In the genomic region with DNA sequence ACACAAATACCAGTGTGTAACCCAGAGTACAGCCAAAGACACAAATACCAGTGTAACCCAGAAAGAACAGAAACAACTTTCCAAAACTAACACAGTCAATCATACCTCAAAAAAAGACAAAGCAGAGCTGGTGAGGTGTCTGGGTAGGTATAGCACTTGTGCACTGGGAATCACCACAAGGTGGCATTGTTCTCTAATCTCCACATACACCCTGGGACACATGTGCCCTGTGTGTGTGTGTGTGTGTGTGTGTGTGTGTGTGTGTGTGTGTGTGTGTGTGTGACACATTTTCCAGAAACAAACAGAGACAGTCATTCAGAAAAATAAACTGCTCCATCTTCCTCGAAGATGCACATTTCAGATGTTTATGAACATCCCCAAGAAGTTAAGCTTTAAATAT, we compare ENCODE assay signal across 10 mouse cellular contexts. TPM values are rescaled to one million over a fixed set of nuclear protein-coding genes. Genes with fewer than 3 reads are reported as not detected.
DNase-seq lines count a peak whose midpoint lies in the region; ATAC-seq lines count a peak whose summit lies in the region.
"Had no signal": no experiment of that assay in that cellular context is flagged by ENCODE, and none has a peak within 500 bp of the region (broad histone marks: within the 10 kb centered on the region; RNA-seq: fewer than 3 reads in every experiment).

No protein-coding gene starts in this region.

- H3K4me1 ChIP-seq in hindbrain, embryonic 11.5 days (replicated peaks; ENCODE audit: control insufficient read depth, insufficient read depth, low read length), result no peaks in the 10 kb centered on the region
- no peaks in the 10 kb centered on the region for H3K4me1 ChIP-seq in hindbrain, embryonic 14.5 days (replicated peaks; ENCODE audit: control insufficient read depth, insufficient read depth, low read length)
- no peaks in the 10 kb centered on the region for H3K4me1 ChIP-seq in heart, embryonic 10.5 days

- intact Hi-C loops in left cerebral cortex, postnatal 25 days (cut with DNase I), result no loop called here

- no peak overlapping the region for H3K4me2 ChIP-seq in hindbrain, embryonic 11.5 days (replicated peaks; ENCODE audit: low read depth, low read length)
- no peak overlapping the region for H3K4me2 ChIP-seq in hindbrain, embryonic 14.5 days (replicated peaks)

- H3K9ac ChIP-seq in hindbrain, embryonic 11.5 days (ENCODE audit: low read depth, low read length), result no peak overlapping the region
- H3K9ac ChIP-seq in hindbrain, embryonic 14.5 days, result no peak overlapping the region

- peak; percentile 20 for DNase-seq in hindbrain, embryonic 11.5 days (ENCODE audit: low spot score)
- DNase-seq in hindbrain, embryonic 14.5 days (ENCODE audit: low spot score), result no peak
- peak; percentile 82 for DNase-seq in CD4-positive helper T cell, adult 2 months (ENCODE audit: low read depth, low spot score)
- no peak for DNase-seq in frontal cortex, postnatal 36 days (ENCODE audit: low spot score in 2 of 2)
- no peak for DNase-seq in heart, embryonic 10.5 days (ENCODE audit: low spot score)
- DNase-seq in left cerebral cortex, postnatal 25 days (ENCODE audit: low spot score in 2 of 2), result no peak

- no peaks in the 10 kb centered on the region for H3K9me3 ChIP-seq in hindbrain, embryonic 11.5 days (ENCODE audit: control insufficient read depth, low read length)
- H3K9me3 ChIP-seq in hindbrain, embryonic 14.5 days (ENCODE audit: control insufficient read depth, low read length), result no peaks in the 10 kb centered on the region
- H3K9me3 ChIP-seq in heart, embryonic 10.5 days, result no peaks in the 10 kb centered on the region
- H3K9me3 ChIP-seq: megakaryocyte, embryonic 14.5 days had no signal

- no peak overlapping the region for H3K4me3 ChIP-seq in hindbrain, embryonic 11.5 days (ENCODE audit: low read depth, low read length)
- H3K4me3 ChIP-seq in hindbrain, embryonic 14.5 days (replicated peaks; ENCODE audit: low read length), result no peak overlapping the region
- no peak overlapping the region for H3K4me3 ChIP-seq in heart, embryonic 10.5 days
- H3K4me3 ChIP-seq: megakaryocyte, embryonic 14.5 days had no signal

- ATAC-seq in hindbrain, embryonic 11.5 days (ENCODE audit: low FRiP score), result no peak
- no peak for ATAC-seq in hindbrain, embryonic 14.5 days (ENCODE audit: low FRiP score)
- ATAC-seq in common myeloid progenitor, adult 5-6 weeks (replicated peaks; ENCODE audit: low read depth, poor library complexity, severe bottlenecking), result peak; percentile 78
- peak; percentile 72 for ATAC-seq in megakaryocyte, adult 5-6 weeks (ENCODE audit: poor library complexity, severe bottlenecking)

- no peaks in the 10 kb centered on the region for H3K36me3 ChIP-seq in hindbrain, embryonic 11.5 days (ENCODE audit: control insufficient read depth, insufficient read depth, low read length)
- H3K36me3 ChIP-seq in hindbrain, embryonic 14.5 days (replicated peaks; ENCODE audit: control insufficient read depth, insufficient read depth), result no peaks in the 10 kb centered on the region
- no peaks in the 10 kb centered on the region for H3K36me3 ChIP-seq in heart, embryonic 10.5 days

- no peak overlapping the region for H3K27ac ChIP-seq in hindbrain, embryonic 11.5 days (ENCODE audit: low read depth, low read length)
- H3K27ac ChIP-seq in hindbrain, embryonic 14.5 days, result no peak overlapping the region
- H3K27ac ChIP-seq in heart, embryonic 10.5 days, result no peak overlapping the region

- H3K27me3 ChIP-seq in hindbrain, embryonic 11.5 days (ENCODE audit: control insufficient read depth, insufficient read depth, low read length), result no peaks in the 10 kb centered on the region
- H3K27me3 ChIP-seq in hindbrain, embryonic 14.5 days (ENCODE audit: control insufficient read depth, insufficient read depth, low read length), result no peaks in the 10 kb centered on the region
- no peaks in the 10 kb centered on the region for H3K27me3 ChIP-seq in heart, embryonic 10.5 days (ENCODE audit: insufficient read depth, poor library complexity, severe bottlenecking)
- H3K27me3 ChIP-seq: megakaryocyte, embryonic 14.5 days had no signal

- WGBS in hindbrain, embryonic 11.5 days, result 68% methylated on average over 1 of the region's 1 CpGs
- 78% methylated on average over 1 of the region's 1 CpGs for WGBS in hindbrain, embryonic 14.5 days
- 57% methylated on average over 1 of the region's 1 CpGs for WGBS in heart, embryonic 10.5 days

RNA-seq across cellular contexts. Expression of gene Tespa1, which starts 9.1 kb away (rescaled TPM):
- polyA plus RNA-seq in hindbrain, embryonic 11.5 days (2014; fragmentation: Nextera tagmentation; extraction: Ambion mirVana), result 0.18 and 0.26 TPM in 2 replicates
- polyA plus RNA-seq in hindbrain, embryonic 14.5 days (2014; fragmentation: Nextera tagmentation; extraction: Ambion mirVana), result not detected in 2 replicates
- total RNA-seq in common myeloid progenitor, adult 5-6 weeks (2017), result 85.8 and 126 TPM in 2 replicates
- total RNA-seq in megakaryocyte, adult 5-6 weeks (2015), result 8.2 and 18.6 TPM in 2 replicates
- 15.5 and 32.0 TPM in 2 replicates for total RNA-seq in megakaryocyte, adult 5-6 weeks (2017)
- 0.23 TPM in 1 of 2 replicates, not detected in the other for polyA plus RNA-seq in heart, embryonic 10.5 days (2016; fragmentation: Nextera tagmentation; extraction: Ambion mirVana)
- total RNA-seq in left cerebral cortex, postnatal 25 days (2021), result 1 to 10 TPM; 2.2 to 2.4 TPM
- polyA plus RNA-seq: heart, embryonic 14.5 days had no signal

RNA-seq across cellular contexts. Expression of gene Neurod4, which starts 33.5 kb away (rescaled TPM):
- 22.3 and 23.3 TPM in 2 replicates for polyA plus RNA-seq in hindbrain, embryonic 11.5 days (2014; fragmentation: Nextera tagmentation; extraction: Ambion mirVana)
- polyA plus RNA-seq in hindbrain, embryonic 14.5 days (2014; fragmentation: Nextera tagmentation; extraction: Ambion mirVana), result 1.2 and 2.1 TPM in 2 replicates
- not detected in 2 replicates for total RNA-seq in common myeloid progenitor, adult 5-6 weeks (2017)
- total RNA-seq in megakaryocyte, adult 5-6 weeks (2015), result not detected in 2 replicates
- not detected in 2 replicates for total RNA-seq in megakaryocyte, adult 5-6 weeks (2017)
- polyA plus RNA-seq in heart, embryonic 10.5 days (2016; fragmentation: Nextera tagmentation; extraction: Ambion mirVana), result 0.06 and 0.28 TPM in 2 replicates
- under 1 TPM; 0.23 to 0.25 TPM for total RNA-seq in left cerebral cortex, postnatal 25 days (2021)
- polyA plus RNA-seq: heart, embryonic 14.5 days had no signal

Comparison
In these comparisons a context has a peak if more than half of its experiments do, and no peak if none do; other contexts are left out.
1. DNase-seq: peak in hindbrain, embryonic 11.5 days (single experiment) and CD4-positive helper T cell, adult 2 months (single experiment); none in hindbrain, embryonic 14.5 days (single experiment), frontal cortex, postnatal 36 days (0 of 2), heart, embryonic 10.5 days (single experiment) and left cerebral cortex, postnatal 25 days (0 of 2).
2. ATAC-seq: peak in common myeloid progenitor, adult 5-6 weeks (single experiment) and megakaryocyte, adult 5-6 weeks (single experiment); none in hindbrain, embryonic 11.5 days (single experiment) and hindbrain, embryonic 14.5 days (single experiment).